Mouse (Mus musculus) thymus, adult 2 months (tissue): ENCODE measurements at regions not wholly inside any gene's neighbourhood (a gene's known extent, or its start where the extent isn't known, plus 50 kb on each side); places are given as distances from the start of the nearest gene placed in this dataset.

Experiments used
- DNase-seq: peaks from one replicate; pipeline ENCODE4 v3.0.0; 2021
- H3K27ac ChIP-seq: fragments of 200-500 bp; 2 replicates; pipeline ENCODE4 v1.5.1; 2012; ENCODE audit warnings: low read length, control low read depth; ENCODE audit not compliant: control insufficient read depth, insufficient read depth
- H3K27me3 ChIP-seq: fragments of 200-500 bp; 2 replicates; pipeline ENCODE4 v1.6.1; 2012; ENCODE audit warnings: mild to moderate bottlenecking, low read length, moderate library complexity, mixed read lengths; ENCODE audit not compliant: control insufficient read depth, insufficient read depth
- H3K36me3 ChIP-seq: fragments of 200-500 bp; 2 replicates; pipeline ENCODE4 v1.6.1; 2012; ENCODE audit warnings: mild to moderate bottlenecking, low read length, moderate library complexity; ENCODE audit not compliant: control insufficient read depth, insufficient read depth
- H3K4me1 ChIP-seq: fragments of 200-500 bp; replicated peaks from 2 replicates; pipeline ENCODE4 v1.6.1; 2012; ENCODE audit warnings: low read length; ENCODE audit not compliant: control insufficient read depth, insufficient read depth
- H3K4me3 ChIP-seq: fragments of 200-500 bp; 2 replicates; pipeline ENCODE4 v1.5.1; 2012; ENCODE audit warnings: mild to moderate bottlenecking, low read length, control low read depth, moderate library complexity; ENCODE audit not compliant: control insufficient read depth, insufficient read depth
- CTCF ChIP-seq: fragments of 200-500 bp; IDR thresholded peaks from 2 replicates; pipeline ENCODE4 v1.5.1; 2012; ENCODE audit warnings: mild to moderate bottlenecking, control low read depth, low read length, moderate library complexity, borderline replicate concordance; ENCODE audit not compliant: control insufficient read depth, poor library complexity, insufficient read depth; ENCODE audit errors: extremely low read depth
- POLR2A ChIP-seq: fragments of 200-500 bp; IDR thresholded peaks from 2 replicates; pipeline ENCODE4 v1.6.1; 2012; ENCODE audit warnings: mild to moderate bottlenecking, low read length, control low read depth, moderate library complexity; ENCODE audit not compliant: control insufficient read depth, poor library complexity, insufficient read depth; ENCODE audit errors: extremely low read depth
- WGBS: fragments of 180-500 bp; shearing (Covaris S2); methylation state at CpG from one replicate; pipeline ENCODE4 v1.1.7; 2018; 5-methylcytosine and 5-hydroxymethylcytosine counted together

DNA sequence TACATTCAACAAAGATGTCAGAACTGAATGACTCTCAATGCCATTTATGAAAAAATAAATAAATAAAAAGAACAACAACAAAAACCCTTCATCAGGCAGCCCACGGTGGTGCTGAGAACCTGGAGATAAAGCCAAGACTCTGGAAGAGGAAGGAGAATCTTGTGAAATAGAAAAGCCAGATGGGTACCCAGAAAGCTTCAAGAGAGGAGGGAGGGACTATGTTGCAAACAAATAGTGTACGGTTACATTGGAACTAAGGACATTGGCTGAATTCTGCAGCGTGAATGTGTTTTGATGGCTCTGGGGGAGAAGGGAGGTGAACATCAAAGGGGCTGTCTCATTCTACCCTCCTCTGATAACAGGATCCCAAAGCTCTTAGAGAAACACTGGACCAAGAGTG is 57.8 kb upstream of the Rybp start:
- Histone ChIP-seq H3K36me3 (no peaks in the 10 kb centered on the region), H3K4me3 (no peak overlapping the region), H3K27me3 (no peaks in the 10 kb centered on the region), H3K4me1 (peaks cover 6% of the 10 kb centered on the region), H3K27ac (no peak overlapping the region)
- WGBS, result 85% methylated on average over 3 of the region's 3 CpGs
- TF ChIP-seq POLR2A (no peak), CTCF (no peak)
- DNase-seq, result no peak

DNA sequence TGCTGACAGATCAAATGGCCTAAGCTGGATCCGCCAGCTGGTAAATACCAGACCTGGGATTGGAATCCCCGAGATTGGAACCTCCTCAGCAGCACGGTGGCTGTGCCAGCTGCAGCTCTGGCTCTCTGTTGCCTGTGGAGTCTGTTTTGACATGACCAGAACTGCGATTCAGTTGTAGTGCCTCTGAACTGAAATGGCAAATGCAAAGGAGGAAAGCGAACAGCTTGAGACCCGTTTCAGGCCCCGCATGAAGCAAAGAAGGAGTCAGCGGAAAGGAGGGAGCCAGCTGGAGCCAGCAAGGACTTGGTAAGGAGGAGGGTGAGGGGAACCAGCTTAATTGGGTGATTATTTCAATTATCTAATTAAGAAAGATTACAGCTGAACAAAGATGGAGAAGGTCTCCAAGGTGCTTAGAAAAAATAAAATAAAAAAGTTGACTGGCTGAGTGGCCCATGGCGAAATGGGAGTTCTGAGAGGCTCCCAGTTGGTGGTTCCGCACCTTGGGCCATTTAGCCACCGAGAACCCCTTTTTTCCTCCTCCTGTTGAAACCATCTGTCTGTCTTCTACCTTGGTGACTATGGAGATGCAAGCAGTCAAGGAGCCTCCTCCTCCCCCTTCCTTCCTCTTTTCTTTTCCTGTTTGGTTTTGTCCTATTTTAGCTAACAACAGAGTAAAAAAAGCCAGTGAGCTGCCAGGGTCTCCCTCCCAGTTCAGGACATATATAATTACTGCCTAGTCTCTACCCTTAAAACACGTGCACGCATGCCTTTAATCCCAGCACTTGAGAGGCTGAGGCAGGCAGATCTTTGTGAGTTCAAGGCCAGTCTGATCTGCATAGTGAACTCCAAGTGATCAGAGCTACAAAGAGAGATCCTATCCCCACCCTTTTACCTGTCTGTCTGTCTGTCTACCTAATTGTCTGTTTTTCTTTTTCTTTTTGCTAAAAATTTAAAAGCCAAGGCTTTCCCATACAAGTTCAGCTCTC is 54.3 kb upstream of the Rybp start:
- no peaks in the 10 kb centered on the region for H3K36me3 ChIP-seq
- TF ChIP-seq CTCF (no peak), POLR2A (no peak)
- no peaks in the 10 kb centered on the region for H3K27me3 ChIP-seq
- DNase-seq, result no peak
- no peak overlapping the region for H3K4me3 ChIP-seq
- H3K4me1 ChIP-seq, result peaks cover 6% of the 10 kb centered on the region
- H3K27ac ChIP-seq, result no peak overlapping the region
- 28% methylated on average over 13 of the region's 13 CpGs for whole genome bisulfite sequencing

DNA sequence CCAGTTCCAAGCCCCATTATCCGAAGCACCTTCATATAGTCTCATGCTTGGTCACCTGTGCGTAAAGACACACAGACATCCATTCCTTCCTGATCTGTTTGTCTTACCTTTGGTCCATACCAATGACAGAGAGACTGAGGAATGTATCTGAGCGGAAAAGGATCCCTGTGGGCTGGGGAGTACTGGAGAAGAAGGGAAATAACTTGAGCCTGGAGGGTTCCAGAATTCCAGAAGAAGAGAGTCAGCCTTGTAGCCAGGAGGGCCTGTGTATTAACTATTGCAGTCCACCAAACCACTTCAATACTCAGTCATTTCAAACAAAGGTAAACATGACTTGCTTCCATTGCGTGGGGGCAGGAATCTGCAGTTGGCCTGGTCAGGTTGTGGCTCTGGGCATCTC is 51.0 kb upstream of the Rybp start:
- Histone ChIP-seq H3K36me3 (no peaks in the 10 kb centered on the region), H3K27me3 (no peaks in the 10 kb centered on the region), H3K27ac (no peak overlapping the region), H3K4me1 (peaks cover 6% of the 10 kb centered on the region), H3K4me3 (no peak overlapping the region)
- no peak for DNase-seq
- WGBS, result 94% methylated on average over 4 of the region's 4 CpGs
- TF ChIP-seq CTCF (no peak), POLR2A (no peak)
